In the genomic region with DNA sequence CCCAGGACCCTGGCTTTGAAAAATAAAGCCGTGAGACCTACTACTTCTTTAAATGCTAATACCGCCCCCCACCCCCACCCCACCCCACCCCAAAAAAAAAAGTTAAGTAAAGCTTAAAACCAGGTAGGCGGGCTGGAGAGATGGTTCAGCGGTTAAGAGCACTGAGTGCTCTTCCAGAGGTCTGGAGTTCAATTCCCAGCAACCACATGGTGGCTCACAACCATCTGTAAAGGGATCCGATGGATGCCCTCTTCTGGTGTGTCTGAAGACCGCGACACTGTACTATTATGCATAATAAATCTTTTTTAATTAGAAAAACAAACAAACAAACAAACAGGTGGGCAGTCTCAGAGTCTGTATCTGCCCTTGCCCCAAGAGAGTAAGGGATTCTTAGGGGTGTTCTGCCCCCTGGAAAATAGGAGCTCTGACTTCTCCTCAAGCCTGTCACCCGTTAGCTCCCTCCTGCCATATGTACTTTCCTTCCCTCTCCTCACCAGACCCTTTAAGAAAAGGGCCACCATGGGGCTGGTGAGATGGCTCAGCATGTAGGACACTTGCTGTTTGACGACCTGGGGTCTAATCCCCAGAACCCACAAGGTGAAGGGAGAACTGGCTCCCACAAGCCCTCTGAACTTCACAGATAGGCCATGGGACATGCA, we compare ENCODE assay signal across 8 mouse cellular contexts. TPM values are rescaled to one million over a fixed set of nuclear protein-coding genes. Genes with fewer than 3 reads are reported as not detected.
A peak's percentile ranks its signal among the peaks of the same experiment; 100 is the strongest.
DNase-seq lines count a peak whose midpoint lies in the region; ATAC-seq and TF ChIP-seq lines count a peak whose summit lies in the region.

A gene (minus strand): TSS at position 169 of the 659 bp plus-strand sequence.

- H3K27ac ChIP-seq in kidney, embryonic 16.5 days (ENCODE audit: low read length) = peak within 1 kb of the TSS; percentile 97
- peak within 1 kb of the TSS; percentile 67; the same call in 1 of the 2 replicates for H3K27ac ChIP-seq in hindbrain, embryonic 11.5 days (ENCODE audit: low read depth, low read length)
- peak within 1 kb of the TSS; percentile 86 for H3K27ac ChIP-seq in liver, embryonic 12.5 days

- peaks cover 4% of the 10 kb centered on the region for H3K4me1 ChIP-seq in kidney, embryonic 16.5 days (ENCODE audit: insufficient read depth, low read length)
- peaks cover 34% of the 10 kb centered on the region for H3K4me1 ChIP-seq in G1E (ENCODE audit: insufficient read depth, low read depth, low read length)
- no peaks in the 10 kb centered on the region; the same call in 1 of the 2 replicates for H3K4me1 ChIP-seq in hindbrain, embryonic 11.5 days (replicated peaks; ENCODE audit: control insufficient read depth, insufficient read depth, low read length)
- H3K4me1 ChIP-seq in liver, embryonic 12.5 days = peaks cover 10% of the 10 kb centered on the region

- peaks cover 4% of the 10 kb centered on the region for H3K36me3 ChIP-seq in kidney, embryonic 16.5 days (ENCODE audit: insufficient read depth, low read length)
- peaks cover 27% of the 10 kb centered on the region for H3K36me3 ChIP-seq in G1E (replicated peaks)
- no peaks in the 10 kb centered on the region for H3K36me3 ChIP-seq in hindbrain, embryonic 11.5 days (ENCODE audit: control insufficient read depth, insufficient read depth, low read length)
- H3K36me3 ChIP-seq in liver, embryonic 12.5 days = peaks cover 25% of the 10 kb centered on the region

- H3K4me3 ChIP-seq in kidney, embryonic 16.5 days (ENCODE audit: low read length) = peak within 1 kb of the TSS; percentile 86
- peak within 1 kb of the TSS; percentile 81 for H3K4me3 ChIP-seq in G1E (ENCODE audit: low read depth, low read length)
- H3K4me3 ChIP-seq in hindbrain, embryonic 11.5 days (ENCODE audit: low read depth, low read length) = peak within 1 kb of the TSS; percentile 86
- peak within 1 kb of the TSS; percentile 90 for H3K4me3 ChIP-seq in liver, embryonic 12.5 days

- no peak for DNase-seq in kidney, postnatal 25 days
- DNase-seq in G1E (ENCODE audit: low spot score) = no peak
- DNase-seq in hindbrain, embryonic 11.5 days (ENCODE audit: low spot score) = peak; percentile 11
- peak; percentile 5 for DNase-seq in thymus, postnatal 25 days
- DNase-seq in ovary, postnatal 10 days (ENCODE audit: low spot score) = no peak

- no peak for TF ChIP-seq CTCF in G1E (IDR thresholded peaks at IDR 0.05; ENCODE audit: low read depth, low read length)

- H3K27me3 ChIP-seq in kidney, embryonic 16.5 days (ENCODE audit: insufficient read depth, low read length) = no peaks in the 10 kb centered on the region
- peaks cover 28% of the 10 kb centered on the region for H3K27me3 ChIP-seq in G1E (ENCODE audit: insufficient read depth, low read length)
- no peaks in the 10 kb centered on the region for H3K27me3 ChIP-seq in hindbrain, embryonic 11.5 days (ENCODE audit: control insufficient read depth, insufficient read depth, low read length)
- no peaks in the 10 kb centered on the region for H3K27me3 ChIP-seq in liver, embryonic 12.5 days (replicated peaks)

- H3K9me3 ChIP-seq in kidney, embryonic 16.5 days (ENCODE audit: low read length) = no peaks in the 10 kb centered on the region
- H3K9me3 ChIP-seq in G1E (replicated peaks) = no peaks in the 10 kb centered on the region
- H3K9me3 ChIP-seq in hindbrain, embryonic 11.5 days (ENCODE audit: control insufficient read depth, low read length) = no peaks in the 10 kb centered on the region
- H3K9me3 ChIP-seq in liver, embryonic 12.5 days (replicated peaks) = no peaks in the 10 kb centered on the region

- H3K4me2 ChIP-seq in kidney, embryonic 16.5 days (replicated peaks; ENCODE audit: low read depth, low read length) = peak within 1 kb of the TSS; percentile 52
- H3K4me2 ChIP-seq in hindbrain, embryonic 11.5 days (replicated peaks; ENCODE audit: low read depth, low read length) = peak within 1 kb of the TSS; percentile 67
- H3K4me2 ChIP-seq in liver, embryonic 12.5 days = peak within 1 kb of the TSS; percentile 84

- peak within 1 kb of the TSS; percentile 95 for H3K9ac ChIP-seq in kidney, embryonic 16.5 days (replicated peaks; ENCODE audit: low read length)
- H3K9ac ChIP-seq in hindbrain, embryonic 11.5 days (ENCODE audit: low read depth, low read length) = peak within 1 kb of the TSS; percentile 96
- peak within 1 kb of the TSS; percentile 94 for H3K9ac ChIP-seq in liver, embryonic 12.5 days

- ATAC-seq in kidney, embryonic 16.5 days (ENCODE audit: low FRiP score, low TSS enrichment) = peak; percentile 44
- no peak for ATAC-seq in G1E (ENCODE audit: extremely low read depth, insufficient number of reproducible peaks, low FRiP score, poor library complexity, severe bottlenecking)
- ATAC-seq in erythroblast, adult 5-6 weeks (replicated peaks; ENCODE audit: low FRiP score, poor library complexity, severe bottlenecking) = no peak
- ATAC-seq in hindbrain, embryonic 11.5 days (ENCODE audit: low FRiP score) = peak; percentile 43; the same call in 1 of the 2 replicates
- peak; percentile 39 for ATAC-seq in liver, embryonic 12.5 days

- WGBS in kidney, embryonic 16.5 days = 11% methylated on average over 9 of the region's 9 CpGs
- 14% methylated on average over 9 of the region's 9 CpGs for WGBS in hindbrain, embryonic 11.5 days
- WGBS in liver, embryonic 12.5 days (ENCODE audit: insufficient replicate concordance) = 12% methylated on average over 9 of the region's 9 CpGs

RNA-seq across cellular contexts. Expression of the gene that starts here (rescaled TPM):
- 17.4 and 23.4 TPM in 2 replicates for polyA plus RNA-seq in kidney, embryonic 16.5 days (2015; fragmentation: Nextera tagmentation; extraction: Ambion mirVana)
- 20.0 and 24.8 TPM in 2 replicates for total RNA-seq in G1E (2014; fragmentation: Nextera tagmentation)
- 21.7 and 21.8 TPM in 2 replicates for total RNA-seq in G1E (2017)
- 0.81 and 1.2 TPM in 2 replicates for polyA plus RNA-seq in G1E (2012)
- 5.9 and 13.1 TPM in 2 replicates for total RNA-seq in erythroblast, adult 5-6 weeks (2015; ENCODE audit: low replicate concordance)
- total RNA-seq in erythroblast, adult 5-6 weeks (2017; ENCODE audit: low replicate concordance) = 12.7 and 21.5 TPM in 2 replicates
- polyA plus RNA-seq in hindbrain, embryonic 11.5 days (2014; fragmentation: Nextera tagmentation; extraction: Ambion mirVana) = 13.2 and 15.8 TPM in 2 replicates
- 16.6 and 16.8 TPM in 2 replicates for polyA plus RNA-seq in liver, embryonic 12.5 days (2016; fragmentation: Nextera tagmentation; extraction: Ambion mirVana)

Comparison
In these comparisons a context has a peak if more than half of its experiments do, and no peak if none do; other contexts are left out.
1. ATAC-seq: peak in kidney, embryonic 16.5 days (single experiment), hindbrain, embryonic 11.5 days (single experiment) and liver, embryonic 12.5 days (single experiment); none in G1E (single experiment) and erythroblast, adult 5-6 weeks (single experiment).
2. DNase-seq: peak in hindbrain, embryonic 11.5 days (single experiment) and thymus, postnatal 25 days (single experiment); none in kidney, postnatal 25 days (0 of 2), G1E (single experiment) and ovary, postnatal 10 days (single experiment).
3. Peak in every context shown above with its lines, with median percentiles within 50 percentile points of each other: H3K27ac ChIP-seq, H3K4me2 ChIP-seq, H3K4me3 ChIP-seq and H3K9ac ChIP-seq.